Comparison of ENCODE assay signal across 26 mouse cellular contexts in genomic region chr12:25826451-25826850, GRCm38 (mm10).
DNase-seq lines count a peak whose midpoint lies in the region; ATAC-seq and TF ChIP-seq lines count a peak whose summit lies in the region.
"Had no signal": no experiment of that assay in that cellular context is flagged by ENCODE, and none has a peak within 500 bp of the region (broad histone marks: within the 10 kb centered on the region; RNA-seq: fewer than 3 reads in every experiment).

No protein-coding gene starts in this region.

- no peak for TF ChIP-seq POLR2A in liver, adult 2 months (IDR thresholded peaks at IDR 0.05; ENCODE audit: extremely low read depth, insufficient read depth, low read length)

- H3K79me2 ChIP-seq in liver, adult 2 months (ENCODE audit: control insufficient read depth, insufficient read depth, low read length) = no peaks in the 10 kb centered on the region

- no peak overlapping the region for H3K4me2 ChIP-seq in forebrain, embryonic 15.5 days (replicated peaks)
- H3K4me2 ChIP-seq in forebrain, embryonic 13.5 days = no peak overlapping the region
- H3K4me2 ChIP-seq in liver, embryonic 11.5 days = no peak overlapping the region
- H3K4me2 ChIP-seq: heart, embryonic 15.5 days; hindbrain, embryonic 13.5 days; limb, embryonic 13.5 days; liver, embryonic 13.5 days had no signal

- H3K27ac ChIP-seq in forebrain, embryonic 15.5 days (replicated peaks) = 0 out of 2 replicates have a peak overlapping the region, but pooled peaks have one; percentile 20
- no peak overlapping the region for H3K27ac ChIP-seq in forebrain, embryonic 13.5 days
- peak overlapping the region; percentile 83 for H3K27ac ChIP-seq in liver, adult 2 months (replicated peaks; ENCODE audit: insufficient read depth, low read depth, low read length)
- H3K27ac ChIP-seq in liver, embryonic 11.5 days (ENCODE audit: low read depth, low read length) = no peak overlapping the region
- H3K27ac ChIP-seq in embryonic facial prominence, embryonic 10.5 days (replicated peaks) = peak overlapping the region; percentile 62
- H3K27ac ChIP-seq in limb, embryonic 10.5 days = 0 out of 2 replicates have a peak overlapping the region, but pooled peaks have one; percentile 40
- H3K27ac ChIP-seq: heart, embryonic 15.5 days; hindbrain, embryonic 13.5 days; limb, embryonic 13.5 days; liver, embryonic 13.5 days had no signal

- H3K4me3 ChIP-seq in forebrain, embryonic 15.5 days = no peak overlapping the region
- no peak overlapping the region for H3K4me3 ChIP-seq in forebrain, embryonic 13.5 days
- no peak overlapping the region for H3K4me3 ChIP-seq in liver, adult 2 months (ENCODE audit: insufficient read depth, low read depth, low read length)
- H3K4me3 ChIP-seq in liver, embryonic 11.5 days (ENCODE audit: low read depth, low read length) = no peak overlapping the region
- H3K4me3 ChIP-seq in embryonic facial prominence, embryonic 10.5 days = no peak overlapping the region
- no peak overlapping the region for H3K4me3 ChIP-seq in limb, embryonic 10.5 days
- H3K4me3 ChIP-seq: erythroblast, embryonic 14.5 days; heart, embryonic 15.5 days; hindbrain, embryonic 13.5 days; limb, embryonic 13.5 days; liver, embryonic 13.5 days; megakaryocyte, embryonic 14.5 days had no signal

- H3K27me3 ChIP-seq in forebrain, embryonic 15.5 days = no peaks in the 10 kb centered on the region
- no peaks in the 10 kb centered on the region for H3K27me3 ChIP-seq in forebrain, embryonic 13.5 days
- no peaks in the 10 kb centered on the region for H3K27me3 ChIP-seq in liver, adult 2 months (ENCODE audit: control insufficient read depth, insufficient read depth, low read length)
- no peaks in the 10 kb centered on the region for H3K27me3 ChIP-seq in liver, embryonic 11.5 days (replicated peaks; ENCODE audit: control insufficient read depth, insufficient read depth, low read length)
- no peaks in the 10 kb centered on the region for H3K27me3 ChIP-seq in embryonic facial prominence, embryonic 10.5 days (replicated peaks; ENCODE audit: low read depth, poor library complexity, severe bottlenecking)
- H3K27me3 ChIP-seq in limb, embryonic 10.5 days (ENCODE audit: low read depth, poor library complexity, severe bottlenecking) = no peaks in the 10 kb centered on the region
- H3K27me3 ChIP-seq: heart, embryonic 15.5 days; hindbrain, embryonic 13.5 days; limb, embryonic 13.5 days; liver, embryonic 13.5 days; megakaryocyte, embryonic 14.5 days had no signal

- H3K9me3 ChIP-seq in forebrain, embryonic 15.5 days = no peaks in the 10 kb centered on the region
- H3K9me3 ChIP-seq in forebrain, embryonic 13.5 days (replicated peaks) = no peaks in the 10 kb centered on the region
- no peaks in the 10 kb centered on the region for H3K9me3 ChIP-seq in liver, embryonic 11.5 days (ENCODE audit: control insufficient read depth, low read length)
- no peaks in the 10 kb centered on the region for H3K9me3 ChIP-seq in embryonic facial prominence, embryonic 10.5 days
- no peaks in the 10 kb centered on the region for H3K9me3 ChIP-seq in limb, embryonic 10.5 days (replicated peaks)
- H3K9me3 ChIP-seq: heart, embryonic 15.5 days; hindbrain, embryonic 13.5 days; limb, embryonic 13.5 days; liver, embryonic 13.5 days; megakaryocyte, embryonic 14.5 days had no signal

- H3K9ac ChIP-seq in forebrain, embryonic 15.5 days (replicated peaks) = no peak overlapping the region
- no peak overlapping the region for H3K9ac ChIP-seq in forebrain, embryonic 13.5 days
- H3K9ac ChIP-seq in liver, adult 2 months (ENCODE audit: low read depth, low read length) = peak overlapping the region; percentile 10; the same call in 1 of the 2 replicates
- H3K9ac ChIP-seq in liver, embryonic 11.5 days (ENCODE audit: low read depth, low read length) = no peak overlapping the region
- H3K9ac ChIP-seq: forebrain, postnatal 0 days; heart, embryonic 15.5 days; hindbrain, embryonic 13.5 days; limb, embryonic 13.5 days; liver, embryonic 13.5 days had no signal

- peaks cover 11% of the 10 kb centered on the region; the same call in 1 of the 2 replicates for H3K4me1 ChIP-seq in forebrain, embryonic 15.5 days
- H3K4me1 ChIP-seq in forebrain, embryonic 13.5 days = 0 out of 2 replicates have a peak, but pooled peaks cover 13% of the 10 kb centered on the region
- peaks cover 9% of the 10 kb centered on the region for H3K4me1 ChIP-seq in liver, adult 2 months (ENCODE audit: control insufficient read depth, insufficient read depth, low read length)
- no peaks in the 10 kb centered on the region for H3K4me1 ChIP-seq in liver, embryonic 11.5 days (replicated peaks; ENCODE audit: control insufficient read depth, insufficient read depth, low read length)
- peaks cover 10% of the 10 kb centered on the region for H3K4me1 ChIP-seq in embryonic facial prominence, embryonic 10.5 days
- peaks cover 6% of the 10 kb centered on the region; the same call in 1 of the 2 replicates for H3K4me1 ChIP-seq in limb, embryonic 10.5 days
- H3K4me1 ChIP-seq: liver, embryonic 13.5 days; megakaryocyte, embryonic 14.5 days had no signal

- WGBS in forebrain, embryonic 15.5 days = 41% methylated on average over 4 of the region's 4 CpGs
- WGBS in forebrain, embryonic 13.5 days = 40% methylated on average over 4 of the region's 4 CpGs
- WGBS in liver, adult 2 months = 50% methylated on average over 4 of the region's 4 CpGs
- WGBS in liver, embryonic 11.5 days = 52% methylated on average over 4 of the region's 4 CpGs
- 60% methylated on average over 4 of the region's 4 CpGs for WGBS in embryonic facial prominence, embryonic 10.5 days
- WGBS in limb, embryonic 10.5 days = 63% methylated on average over 4 of the region's 4 CpGs

- no peaks in the 10 kb centered on the region for H3K36me3 ChIP-seq in forebrain, embryonic 15.5 days
- no peaks in the 10 kb centered on the region for H3K36me3 ChIP-seq in forebrain, embryonic 13.5 days (ENCODE audit: poor library complexity, severe bottlenecking)
- no peaks in the 10 kb centered on the region for H3K36me3 ChIP-seq in liver, adult 2 months (ENCODE audit: control insufficient read depth, insufficient read depth, low read length)
- H3K36me3 ChIP-seq in liver, embryonic 11.5 days (ENCODE audit: control insufficient read depth, insufficient read depth, low read length) = no peaks in the 10 kb centered on the region
- H3K36me3 ChIP-seq in embryonic facial prominence, embryonic 10.5 days (replicated peaks) = no peaks in the 10 kb centered on the region
- H3K36me3 ChIP-seq in limb, embryonic 10.5 days = no peaks in the 10 kb centered on the region
- H3K36me3 ChIP-seq: heart, embryonic 15.5 days; hindbrain, embryonic 13.5 days; limb, embryonic 13.5 days; liver, embryonic 13.5 days had no signal

- DNase-seq in liver, adult 2 months (ENCODE audit: extremely low read depth, low read depth, low spot score) = no peak
- no peak for DNase-seq in liver, embryonic 11.5 days (ENCODE audit: low spot score)
- no peak for DNase-seq in embryonic facial prominence, embryonic 10.5 days (ENCODE audit: low spot score)
- DNase-seq in limb, embryonic 10.5 days (ENCODE audit: low spot score) = no peak
- DNase-seq: adrenal gland, postnatal 25 days; B cell, adult 2 months; cerebellum, adult 18-20 months; cerebellum, postnatal 36 days; forebrain, postnatal 0 days; gastrocnemius, postnatal 10 days; heart, postnatal 36 days; kidney, postnatal 10 days; layer of hippocampus, adult 9-11 months; liver, embryonic 13.5 days; lung, adult 18-20 months; lung, postnatal 4 days; thymus, adult 2 months had no signal

- TF ChIP-seq CTCF in liver, adult 2 months (IDR thresholded peaks at IDR 0.05; ENCODE audit: low read depth, low read length) = no peak

- ATAC-seq in forebrain, embryonic 15.5 days (replicated peaks) = no peak
- ATAC-seq in forebrain, embryonic 13.5 days = no peak
- ATAC-seq in liver, embryonic 11.5 days (replicated peaks; ENCODE audit: low FRiP score) = no peak
- ATAC-seq: forebrain, postnatal 0 days; intestine, postnatal 0 days; lung, postnatal 0 days had no signal

Comparison
In these comparisons a context has a peak if more than half of its experiments do, and no peak if none do; other contexts are left out.
1. H3K27ac ChIP-seq: peak in forebrain, embryonic 15.5 days (single experiment), liver, adult 2 months (single experiment), embryonic facial prominence, embryonic 10.5 days (single experiment) and limb, embryonic 10.5 days (single experiment); none in forebrain, embryonic 13.5 days (single experiment) and liver, embryonic 11.5 days (single experiment).